Mouse (Mus musculus): Measurements from ENCODE around the gene Copg1.
A peak's percentile ranks its signal among the peaks of the same experiment; 100 is the strongest.

The Copg1 gene

GRCm38 (mm10) chr6:87887594-87888233 lies at the start of gene Copg1:
TSS of gene Copg1 (plus strand) at chr6:87887814.
- DNase-seq (ENCODE audit: low spot score in 2 of 2): peak; percentile 99 to 100

DNA sequence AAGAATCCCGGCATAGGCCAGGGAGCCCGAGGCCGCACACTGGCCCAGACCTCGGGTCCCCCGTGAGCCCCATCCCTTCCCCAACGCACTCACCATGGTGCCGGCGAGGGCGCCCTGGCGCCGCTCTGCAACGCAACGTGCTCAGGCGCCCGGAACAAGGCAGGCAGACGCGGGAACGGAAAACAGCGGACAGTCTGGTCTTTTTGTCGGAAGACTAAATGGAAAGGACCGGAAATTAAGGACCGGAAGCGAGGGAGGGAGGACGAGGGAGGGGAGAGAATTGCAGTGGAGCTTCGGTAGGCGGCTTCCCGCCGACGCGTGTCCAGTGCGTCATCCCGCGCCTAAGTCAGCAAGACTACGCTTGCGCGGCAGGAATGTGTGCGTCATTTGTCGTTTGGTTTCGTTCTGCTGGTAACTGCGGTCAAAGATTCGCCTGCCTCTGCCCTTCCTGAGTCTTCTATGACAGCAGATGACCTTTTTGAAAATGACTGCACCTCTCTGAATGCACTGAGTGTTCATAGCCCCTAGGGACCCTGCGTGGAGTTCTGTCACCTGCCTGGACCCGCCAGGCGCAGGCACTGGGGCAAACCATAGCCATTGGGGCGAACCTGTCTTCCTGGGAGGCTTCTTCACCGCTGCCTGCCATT lies 48.9 kb upstream of the Copg1 start, which contains the start of gene Isy1:
Gene Isy1, minus strand, starts transcription at position 248 of the 647 bp plus-strand sequence.
- peak; percentile 90 to 93 for DNase-seq (ENCODE audit: low spot score in 2 of 2)

GRCm38 (mm10) chr6:87839797-87840341 lies 47.7 kb upstream of the Copg1 start:
- no peak for DNase-seq (ENCODE audit: low spot score in 2 of 2)

GRCm38 (mm10) chr6:87841635-87842034 lies 46.0 kb upstream of the Copg1 start:
- DNase-seq (ENCODE audit: low spot score in 2 of 2): no peak

- no peak for DNase-seq (ENCODE audit: low spot score in 2 of 2)
These were observed 45.4 kb upstream of the Copg1 start for GRCm38 (mm10) chr6:87842254-87842653.

DNA sequence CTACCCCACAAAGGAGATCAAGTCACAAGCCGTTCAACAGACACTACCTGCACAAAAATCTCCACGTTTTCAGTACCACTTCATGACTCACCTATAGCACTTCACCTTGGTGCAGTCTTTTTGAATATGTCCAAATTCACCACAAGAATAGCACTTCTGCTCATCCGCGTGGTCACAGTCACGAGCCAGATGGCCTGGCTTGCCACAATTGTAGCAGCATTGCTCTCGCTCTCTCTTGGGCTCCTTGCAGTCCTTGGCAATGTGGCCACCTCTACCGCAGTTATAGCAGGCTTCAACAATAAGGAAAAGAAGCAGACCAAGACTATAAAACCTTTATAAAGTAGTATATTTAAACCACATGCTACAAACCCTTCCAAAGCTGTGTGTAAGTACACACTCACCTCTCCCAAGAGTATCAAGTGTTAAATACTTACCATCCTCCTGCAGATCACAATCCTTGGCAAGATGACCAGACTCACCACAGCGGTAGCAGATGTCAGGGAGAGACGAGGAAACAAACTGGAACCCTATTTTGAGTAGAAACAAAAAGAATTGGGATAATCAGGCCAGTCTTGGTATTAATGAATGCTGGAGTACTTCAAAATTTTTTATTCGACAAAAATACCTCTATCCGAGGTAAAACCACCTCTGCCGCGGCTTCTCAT lies 42.5 kb upstream of the Copg1 start:
- DNase-seq (ENCODE audit: low spot score in 2 of 2): no peak

DNA sequence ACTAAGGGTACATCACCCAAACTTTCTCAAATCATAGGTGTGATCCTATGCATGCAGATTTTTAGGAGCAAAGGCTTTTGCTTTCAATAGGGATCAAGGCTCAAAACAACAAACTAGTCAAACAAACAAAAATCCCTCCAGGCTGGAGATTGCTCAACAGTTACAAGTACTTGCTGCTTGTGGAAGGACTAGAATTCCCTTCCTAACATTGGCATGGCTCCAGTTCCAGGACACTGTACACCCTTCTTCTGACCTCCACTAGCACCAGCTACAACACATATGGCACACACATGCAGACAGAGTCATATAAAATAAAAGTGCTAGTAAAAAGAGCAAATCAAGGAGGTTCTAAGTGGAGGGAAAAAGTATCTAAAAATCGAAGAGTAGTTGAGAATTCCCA lies 40.8 kb upstream of the Copg1 start:
- no peak for DNase-seq (ENCODE audit: low spot score in 2 of 2)

DNA sequence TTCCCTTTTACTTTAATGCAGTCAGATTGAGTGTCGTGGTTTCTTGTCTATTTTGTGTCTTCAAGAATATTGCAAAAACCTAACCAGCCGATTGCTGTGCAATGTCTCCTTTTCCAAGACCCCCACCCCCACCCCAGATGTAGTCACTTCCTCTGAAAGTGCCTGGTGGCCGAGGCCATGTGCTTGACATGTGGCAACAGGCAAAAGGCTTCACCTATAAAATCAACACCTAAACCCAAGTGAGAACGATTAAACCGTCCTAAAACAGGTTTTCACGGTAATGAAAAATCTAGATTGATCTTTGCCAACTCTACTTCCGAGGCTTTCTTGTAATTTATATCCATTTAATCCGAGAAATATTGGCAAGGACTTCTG lies 37.8 kb upstream of the Copg1 start:
- no peak for DNase-seq (ENCODE audit: low spot score in 2 of 2)

- peak; percentile 57 to 66 for DNase-seq (ENCODE audit: low spot score in 2 of 2)
These were observed 37.3 kb upstream of the Copg1 start for GRCm38 (mm10) chr6:87850155-87850899.

DNA sequence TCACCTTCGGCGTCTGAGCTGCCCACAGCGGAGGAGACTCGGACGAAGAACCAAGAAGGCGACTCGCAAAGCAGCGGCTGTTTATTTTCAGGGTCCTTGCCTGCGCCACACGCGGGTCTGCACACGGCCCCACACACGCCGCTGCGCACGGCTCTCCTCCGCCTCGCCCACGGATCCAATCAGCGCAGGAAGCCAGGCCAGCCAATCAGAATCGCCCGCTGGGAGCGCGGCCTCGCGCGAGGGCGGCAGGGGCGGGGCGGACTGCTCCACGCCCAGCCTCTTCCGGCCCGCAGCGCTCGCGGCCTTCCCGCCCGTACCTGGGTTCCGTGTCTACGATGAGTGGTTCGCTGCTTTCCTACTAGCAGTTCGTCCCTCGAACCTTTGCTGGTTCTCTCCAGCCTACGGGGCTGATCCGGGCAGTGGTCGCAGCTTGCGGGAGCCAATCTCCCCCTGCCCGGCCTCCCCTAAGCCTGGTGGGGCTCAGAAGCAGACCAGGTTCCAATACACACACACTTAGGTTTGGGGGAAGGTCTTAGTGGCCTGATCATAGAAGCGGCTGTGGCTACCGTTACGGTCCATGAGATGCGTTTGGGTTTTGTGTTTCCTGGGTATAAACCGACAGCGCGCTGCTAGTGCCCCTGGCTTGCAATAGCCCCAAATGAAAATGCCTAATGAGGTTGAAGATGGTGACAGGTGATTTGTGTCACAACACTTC lies 36.6 kb upstream of the Copg1 start, which contains the start of gene Cnbp:
Gene Cnbp, minus strand, starts transcription at position 207 of the 715 bp plus-strand sequence.
- DNase-seq (ENCODE audit: low spot score in 2 of 2): peak; percentile 96 to 98

GRCm38 (mm10) chr6:87851871-87852270 lies 35.7 kb upstream of the Copg1 start:
- no peak for DNase-seq (ENCODE audit: low spot score in 2 of 2)

DNA sequence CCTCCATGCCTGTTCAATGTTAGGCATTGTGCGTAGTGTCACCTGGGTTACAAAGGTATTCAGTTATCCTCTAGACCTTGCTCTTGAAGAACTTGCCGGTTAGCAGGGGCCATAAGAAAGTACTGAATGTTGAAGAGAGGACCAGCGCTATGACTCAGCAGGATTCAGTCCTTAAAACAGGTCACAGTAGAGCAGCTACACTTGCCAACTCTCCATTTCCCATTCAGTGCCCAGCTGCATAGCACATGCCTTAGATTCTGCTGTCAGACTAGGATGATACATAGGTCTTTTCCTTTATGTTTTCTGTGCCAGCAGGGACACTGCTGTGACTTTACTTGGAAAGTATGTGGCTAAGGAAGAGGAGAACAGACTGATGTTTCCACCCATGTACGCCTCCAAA lies 34.2 kb upstream of the Copg1 start:
- DNase-seq (ENCODE audit: low spot score in 2 of 2): no peak

GRCm38 (mm10) chr6:87857071-87857470 lies 30.5 kb upstream of the Copg1 start:
- no peak for DNase-seq (ENCODE audit: low spot score in 2 of 2)

DNA sequence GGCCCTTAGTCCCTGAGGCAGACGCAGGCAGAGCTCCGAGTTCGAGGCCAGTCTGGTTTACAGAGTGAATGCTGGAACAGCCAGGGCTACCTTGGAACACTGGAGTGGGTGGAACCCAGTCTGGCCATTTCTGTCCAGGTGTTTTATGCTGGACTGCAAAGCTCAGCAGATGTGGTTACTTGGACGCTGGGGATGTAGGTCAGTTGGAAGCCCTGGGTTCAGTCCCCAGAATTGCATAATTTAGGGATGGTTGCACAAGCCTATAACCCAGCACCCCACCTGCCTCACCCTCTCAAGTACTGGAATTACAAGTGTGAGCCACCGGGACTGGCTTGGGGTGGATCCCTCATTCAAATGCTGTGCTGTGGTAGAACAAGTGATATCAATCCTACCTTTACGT lies 21.4 kb upstream of the Copg1 start:
- no peak for DNase-seq (ENCODE audit: low spot score in 2 of 2)

GRCm38 (mm10) chr6:87867256-87867655 lies 20.4 kb upstream of the Copg1 start:
- no peak for DNase-seq (ENCODE audit: low spot score in 2 of 2)

GRCm38 (mm10) chr6:87868871-87869506 lies 18.6 kb upstream of the Copg1 start:
- DNase-seq (ENCODE audit: low spot score in 2 of 2): peak; percentile 80 to 81

GRCm38 (mm10) chr6:87870440-87870839 lies 17.2 kb upstream of the Copg1 start:
- no peak for DNase-seq (ENCODE audit: low spot score in 2 of 2)

GRCm38 (mm10) chr6:87871240-87871639 lies 16.4 kb upstream of the Copg1 start:
- DNase-seq (ENCODE audit: low spot score in 2 of 2): no peak

- DNase-seq (ENCODE audit: low spot score in 2 of 2): no peak
These were observed 14.5 kb upstream of the Copg1 start for GRCm38 (mm10) chr6:87873104-87873503.

GRCm38 (mm10) chr6:87873963-87874362 lies 13.7 kb upstream of the Copg1 start:
- DNase-seq (ENCODE audit: low spot score in 2 of 2): no peak

DNA sequence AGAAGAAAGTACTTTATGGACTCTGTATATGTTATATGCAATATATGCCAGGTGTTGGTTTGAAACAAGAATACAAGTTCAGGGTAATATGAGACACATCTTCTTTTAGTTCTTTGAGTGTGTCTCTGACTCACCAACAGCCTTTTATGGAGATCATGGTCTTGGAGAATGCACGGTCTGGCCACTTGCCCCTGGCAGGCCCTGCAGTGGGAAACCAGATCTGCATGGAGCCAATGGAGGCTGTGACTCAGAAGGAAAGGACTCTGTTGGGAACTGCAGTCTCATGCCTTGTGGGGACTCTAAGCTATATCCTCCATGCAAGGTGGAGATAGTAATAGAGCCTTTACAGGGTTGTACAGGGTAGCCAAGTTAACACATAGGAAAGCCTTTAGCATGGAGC lies 12.5 kb upstream of the Copg1 start:
- DNase-seq (ENCODE audit: low spot score in 2 of 2): no peak
